Mouse (Mus musculus) midbrain, embryonic 12.5 days (tissue): ENCODE measurements around the gene Olfr522. TPM values are rescaled to one million over a fixed set of nuclear protein-coding genes. Genes with fewer than 3 reads are reported as not detected.
"Not testable (repeated sequence)": the region's sequence is repeated elsewhere in the genome, so short reads cannot be mapped to it uniquely, and the experiment has no call there.

Experiments
- ATAC-seq: fragments of 200-750 bp; cut with Nextera tagmentation; 2 replicates; pipeline ENCODE4 v1.8.0; 2017; ENCODE audit warnings: low read depth, moderate TSS enrichment, moderate library complexity; ENCODE audit not compliant: low FRiP score
- H3K27ac ChIP-seq: fragments of 300-500 bp; sonication (generic); replicated peaks from 2 replicates; pipeline ENCODE4 v1.5.1; 2016; ENCODE audit warnings: mild to moderate bottlenecking
- H3K27me3 ChIP-seq: fragments of 300-500 bp; sonication (generic); 2 replicates; pipeline ENCODE4 v1.6.1; 2016; ENCODE audit warnings: mild to moderate bottlenecking
- H3K36me3 ChIP-seq: fragments of 300-500 bp; sonication (generic); 2 replicates; pipeline ENCODE4 v1.6.1; 2016
- H3K4me1 ChIP-seq: fragments of 300-500 bp; sonication (generic); 2 replicates; pipeline ENCODE4 v1.6.1; 2016
- H3K4me2 ChIP-seq: fragments of 300-500 bp; sonication (generic); replicated peaks from 2 replicates; pipeline ENCODE4 v1.6.1; 2016; ENCODE audit warnings: mild to moderate bottlenecking, moderate library complexity
- H3K4me3 ChIP-seq: fragments of 300-500 bp; sonication (generic); 2 replicates; pipeline ENCODE4 v1.5.1; 2016; ENCODE audit warnings: mild to moderate bottlenecking
- H3K9ac ChIP-seq: fragments of 300-500 bp; sonication (generic); replicated peaks from 2 replicates; pipeline ENCODE4 v1.6.1; 2016; ENCODE audit warnings: mild to moderate bottlenecking, moderate library complexity
- H3K9me3 ChIP-seq: fragments of 300-500 bp; sonication (generic); 2 replicates; pipeline ENCODE4 v1.6.1; 2016; ENCODE audit warnings: mild to moderate bottlenecking
- WGBS: fragments of 180-500 bp; shearing (Covaris S2); methylation state at CpG from one replicate; pipeline ENCODE4 v1.1.7; 2016; 5-methylcytosine and 5-hydroxymethylcytosine counted together
- polyA plus RNA-seq: library from polyadenylated mRNA; unstranded; fragments of >200 nt; fragmentation: Nextera tagmentation; extraction: Ambion mirVana; gene quantifications from 2 replicates; pipeline ENCODE4 v1.2.1, GENCODE M21; 2016

Gene Olfr522
- polyA plus RNA-seq, 1 experiment from 2014 or later: not detected

GRCm38 (mm10) chr7:140154218-140154927, 10.2 kb downstream of the Olfr522 start, which contains the start of gene Sprn:
Sprn (minus strand) TSS chr7:140154877.
- 0 out of 2 replicates have a peak within 1 kb of the TSS, but pooled peaks have one; percentile 7 for H3K27ac ChIP-seq
- H3K36me3 ChIP-seq: peaks cover 7% of the 10 kb centered on the region; the same call in 1 of the 2 replicates
- under 1% methylated on average over 27 of the region's 28 CpGs for WGBS
- H3K9me3 ChIP-seq: no peaks in the 10 kb centered on the region
- H3K4me2 ChIP-seq: peak within 1 kb of the TSS; percentile 59
- H3K4me1 ChIP-seq: peaks cover 19% of the 10 kb centered on the region
- peak within 1 kb of the TSS; percentile 53 for H3K9ac ChIP-seq
- H3K27me3 ChIP-seq: peaks cover 51% of the 10 kb centered on the region
- peak; percentile 68; the same call in 1 of the 2 replicates for ATAC-seq
- peak within 1 kb of the TSS; percentile 39 for H3K4me3 ChIP-seq

GRCm38 (mm10) chr7:140153829-140154217, 10.7 kb downstream of the Olfr522 start:
- H3K27ac ChIP-seq: no peak overlapping the region
- H3K36me3 ChIP-seq: peaks cover 7% of the 10 kb centered on the region; the same call in 1 of the 2 replicates
- no peaks in the 10 kb centered on the region for H3K9me3 ChIP-seq
- peak overlapping the region; percentile 39 for H3K4me3 ChIP-seq
- peaks cover 50% of the 10 kb centered on the region for H3K27me3 ChIP-seq
- no peak; the same call in 1 of the 2 replicates for ATAC-seq
- peaks cover 19% of the 10 kb centered on the region for H3K4me1 ChIP-seq
- peak overlapping the region; percentile 53 for H3K9ac ChIP-seq
- H3K4me2 ChIP-seq: peak overlapping the region; percentile 59
- WGBS: 10% methylated on average over 4 of the region's 4 CpGs

- Histone ChIP-seq H3K9me3 (no peaks in the 10 kb centered on the region), H3K4me2 (peak overlapping the region; percentile 59), H3K27ac (no peak overlapping the region), H3K4me3 (peak overlapping the region; percentile 39), H3K9ac (peak overlapping the region; percentile 52), H3K36me3 (peaks cover 7% of the 10 kb centered on the region; the same call in 1 of the 2 replicates), H3K27me3 (peaks cover 46% of the 10 kb centered on the region), H3K4me1 (peaks cover 19% of the 10 kb centered on the region)
- ATAC-seq: peak; percentile 67
- 2% methylated on average over 28 of the region's 28 CpGs for WGBS
Measured at GRCm38 (mm10) chr7:140153383-140153782, 11.2 kb downstream of the Olfr522 start.

DNA sequence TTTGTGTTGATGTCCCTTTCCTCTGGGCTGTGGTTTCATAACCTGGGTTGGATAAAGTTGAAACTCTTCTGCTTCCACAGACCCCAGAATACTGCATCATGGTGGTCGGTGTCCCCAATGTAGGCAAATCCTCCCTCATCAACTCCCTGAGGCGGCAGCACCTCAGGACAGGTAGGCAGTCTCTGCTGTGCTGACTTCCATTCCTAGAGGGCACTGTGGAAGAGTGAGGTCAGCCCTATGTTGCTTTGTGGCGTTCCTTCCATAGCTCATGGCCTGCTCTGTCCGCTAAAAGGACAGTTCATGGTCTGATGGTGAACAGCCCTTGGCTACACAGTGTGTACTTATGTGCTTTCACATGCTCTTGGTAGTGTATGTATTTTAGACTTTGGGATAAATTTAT, 20.0 kb downstream of the Olfr522 start:
- H3K4me3 ChIP-seq: no peak overlapping the region
- H3K36me3 ChIP-seq: 0 out of 2 replicates have a peak, but pooled peaks cover 8% of the 10 kb centered on the region
- no peaks in the 10 kb centered on the region for H3K9me3 ChIP-seq
- H3K27ac ChIP-seq: no peak overlapping the region
- no peaks in the 10 kb centered on the region for H3K4me1 ChIP-seq
- ATAC-seq: no peak
- H3K4me2 ChIP-seq: no peak overlapping the region
- no peak overlapping the region for H3K9ac ChIP-seq
- H3K27me3 ChIP-seq: peaks cover 9% of the 10 kb centered on the region; the same call in 1 of the 2 replicates
- 87% methylated on average over 4 of the region's 4 CpGs for WGBS

DNA sequence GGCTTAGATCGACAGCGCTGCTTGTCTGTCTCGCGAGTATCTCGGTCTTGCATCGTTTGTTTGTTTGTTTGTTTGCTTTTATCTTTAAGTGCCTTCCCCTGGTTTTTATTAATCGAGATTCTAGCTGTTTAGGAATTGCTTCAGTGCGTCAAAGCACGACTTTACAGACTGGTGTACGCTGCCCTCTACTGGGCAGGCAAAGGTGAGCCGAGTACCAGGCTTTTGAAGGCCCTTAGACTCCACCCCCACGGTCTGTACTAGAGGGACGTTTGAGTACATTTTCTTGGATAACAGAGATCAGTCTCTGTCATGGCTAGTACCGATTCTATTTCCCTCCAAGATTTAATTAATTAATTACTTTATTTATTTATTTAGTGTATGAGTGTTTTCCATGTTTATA, 23.2 kb downstream of the Olfr522 start:
- Histone ChIP-seq H3K36me3 (no peaks in the 10 kb centered on the region), H3K9ac (no peak overlapping the region), H3K27me3 (peaks cover 11% of the 10 kb centered on the region; the same call in 1 of the 2 replicates), H3K4me1 (peaks cover 7% of the 10 kb centered on the region), H3K4me3 (no peak overlapping the region), H3K9me3 (no peaks in the 10 kb centered on the region), H3K27ac (no peak overlapping the region), H3K4me2 (no peak overlapping the region)
- no peak for ATAC-seq
- WGBS: 7% methylated on average over 14 of the region's 14 CpGs

- H3K4me2 ChIP-seq: peak overlapping the region; percentile 93
- H3K9ac ChIP-seq: peak overlapping the region; percentile 80
- peaks cover 11% of the 10 kb centered on the region; the same call in 1 of the 2 replicates for H3K27me3 ChIP-seq
- no peak for ATAC-seq
- no peaks in the 10 kb centered on the region for H3K9me3 ChIP-seq
- H3K4me1 ChIP-seq: peaks cover 7% of the 10 kb centered on the region
- peak overlapping the region; percentile 68; the same call in 1 of the 2 replicates for H3K27ac ChIP-seq
- H3K36me3 ChIP-seq: no peaks in the 10 kb centered on the region
- WGBS: 0% methylated on average over 8 of the region's 8 CpGs
- H3K4me3 ChIP-seq: peak overlapping the region; percentile 85
Measured at GRCm38 (mm10) chr7:140138021-140138310, 26.6 kb downstream of the Olfr522 start.

- peaks cover 11% of the 10 kb centered on the region; the same call in 1 of the 2 replicates for H3K27me3 ChIP-seq
- peak; percentile 97 for ATAC-seq
- peak within 1 kb of the TSS; percentile 93 for H3K4me2 ChIP-seq
- peak within 1 kb of the TSS; percentile 85 for H3K4me3 ChIP-seq
- H3K9ac ChIP-seq: peak within 1 kb of the TSS; percentile 80
- H3K9me3 ChIP-seq: no peaks in the 10 kb centered on the region
- 1% methylated on average over 39 of the region's 39 CpGs for WGBS
- peaks cover 7% of the 10 kb centered on the region for H3K4me1 ChIP-seq
- peak within 1 kb of the TSS; percentile 68; the same call in 1 of the 2 replicates for H3K27ac ChIP-seq
- no peaks in the 10 kb centered on the region for H3K36me3 ChIP-seq
Measured at GRCm38 (mm10) chr7:140137135-140138020, 27.2 kb downstream of the Olfr522 start, which contains the start of gene Mtg1. Mtg1 (plus strand) TSS chr7:140137564.

DNA sequence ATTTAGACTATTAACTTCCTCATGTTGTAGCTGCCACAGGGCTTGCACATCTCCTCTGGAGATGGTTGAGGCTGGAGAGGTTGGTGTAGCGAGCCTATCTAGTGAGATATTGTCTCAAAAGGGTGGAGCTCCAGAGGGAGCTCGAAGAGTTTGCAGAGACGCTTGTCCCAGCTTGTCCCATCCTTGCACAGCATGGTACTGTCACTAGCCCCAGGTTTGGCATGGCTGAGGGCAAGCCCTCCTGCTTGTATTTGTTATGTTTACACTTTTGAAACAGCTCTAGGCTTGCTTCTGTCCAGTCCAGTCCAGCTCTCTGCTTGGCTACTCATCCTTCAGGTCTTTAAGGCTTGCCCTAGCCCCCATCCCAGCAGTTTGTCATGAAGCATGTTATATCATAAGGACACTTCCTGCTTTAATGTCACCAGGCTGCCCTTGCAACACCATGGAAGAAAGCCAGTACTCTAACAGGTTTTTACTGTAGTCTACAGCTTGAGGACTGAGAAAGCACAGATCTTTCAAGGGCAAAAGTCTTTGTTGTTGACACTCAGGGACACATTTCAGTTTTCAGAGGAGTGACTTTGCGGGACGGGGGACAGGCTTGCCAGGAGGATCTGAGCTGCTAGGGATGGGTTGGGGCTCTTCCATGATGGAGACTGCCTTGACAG, 29.3 kb downstream of the Olfr522 start:
- no peak for ATAC-seq
- WGBS: 87% methylated on average over 5 of the region's 5 CpGs
- peaks cover 7% of the 10 kb centered on the region for H3K4me1 ChIP-seq
- no peak overlapping the region for H3K4me3 ChIP-seq
- no peak overlapping the region for H3K9ac ChIP-seq
- H3K27me3 ChIP-seq: peaks cover 6% of the 10 kb centered on the region; the same call in 1 of the 2 replicates
- H3K36me3 ChIP-seq: peaks cover 4% of the 10 kb centered on the region; the same call in 1 of the 2 replicates
- H3K4me2 ChIP-seq: no peak overlapping the region
- H3K27ac ChIP-seq: no peak overlapping the region
- H3K9me3 ChIP-seq: no peaks in the 10 kb centered on the region

DNA sequence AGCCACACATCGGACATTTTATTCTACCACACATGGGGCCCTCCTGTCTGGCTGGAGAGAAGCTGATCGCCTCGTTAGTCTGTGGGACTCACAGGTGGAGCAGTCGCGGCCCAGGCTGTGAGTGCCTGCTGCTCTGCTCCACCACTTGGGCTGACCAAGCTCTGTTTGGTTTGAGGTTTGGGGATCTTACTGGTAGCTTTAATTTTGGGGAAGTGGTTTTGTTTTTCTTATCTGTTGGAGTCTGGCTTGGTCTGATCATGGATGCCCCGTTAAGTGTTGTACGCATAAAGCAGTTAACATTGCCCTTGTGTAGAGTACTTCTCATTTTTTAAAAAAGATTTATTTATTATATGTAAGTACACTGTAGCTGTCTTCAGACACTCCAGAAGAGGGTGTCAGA, 30.5 kb downstream of the Olfr522 start:
- not testable (repeated sequence) for H3K4me2 ChIP-seq, H3K9ac ChIP-seq, H3K9me3 ChIP-seq, H3K36me3 ChIP-seq, H3K4me1 ChIP-seq, ATAC-seq, H3K27me3 ChIP-seq, H3K4me3 ChIP-seq, H3K27ac ChIP-seq
- 98% methylated on average over 7 of the region's 7 CpGs for WGBS

DNA sequence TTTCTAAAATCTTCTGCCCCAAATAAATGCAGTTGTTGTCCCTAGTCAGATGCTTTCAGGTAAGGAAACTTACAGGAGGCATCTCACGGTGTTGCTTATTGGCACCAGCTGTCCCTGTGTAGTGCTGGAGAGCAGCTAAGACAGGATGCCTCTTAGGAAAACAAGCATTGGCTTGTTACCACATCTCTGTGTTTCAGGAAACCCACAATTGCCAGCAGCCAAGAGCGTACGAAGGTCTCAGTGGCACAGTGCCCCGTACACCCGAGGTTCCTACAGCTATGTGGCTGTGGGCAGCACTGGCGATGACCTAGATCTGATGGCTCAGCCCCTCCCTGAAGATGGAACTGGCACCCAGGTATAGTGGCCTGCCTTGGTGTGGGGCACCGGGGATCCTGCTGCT, 32.4 kb downstream of the Olfr522 start:
- H3K4me3 ChIP-seq, ATAC-seq, H3K9ac ChIP-seq, H3K27ac ChIP-seq, H3K4me2 ChIP-seq, H3K27me3 ChIP-seq, H3K36me3 ChIP-seq, H3K9me3 ChIP-seq, H3K4me1 ChIP-seq: not testable (repeated sequence)
- 92% methylated on average over 7 of the region's 7 CpGs for WGBS

DNA sequence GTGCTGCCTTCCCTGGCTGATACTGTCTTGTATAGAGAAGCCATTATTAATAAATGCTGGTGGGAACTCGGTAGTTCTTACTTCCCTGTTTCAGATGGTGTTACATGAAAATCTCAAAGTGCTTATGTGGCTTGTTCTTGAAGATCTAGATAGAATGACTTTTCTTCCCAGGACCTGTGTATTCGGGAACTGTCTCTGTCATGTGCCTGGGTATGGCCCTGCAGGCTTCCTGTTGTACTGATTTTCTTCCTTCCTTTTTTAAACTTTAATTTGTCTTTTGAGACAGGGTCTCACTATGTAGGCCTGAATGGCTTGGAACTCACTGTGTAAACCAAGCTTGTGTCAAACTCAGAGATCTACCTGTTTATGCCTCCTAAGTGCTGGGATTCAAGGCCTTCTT, 36.7 kb downstream of the Olfr522 start:
- Histone ChIP-seq H3K27ac (no peak overlapping the region), H3K27me3 (no peaks in the 10 kb centered on the region; the same call in 1 of the 2 replicates), H3K9me3 (no peaks in the 10 kb centered on the region), H3K36me3 (peaks cover 7% of the 10 kb centered on the region; the same call in 1 of the 2 replicates), H3K4me2 (no peak overlapping the region), H3K4me3 (no peak overlapping the region), H3K9ac (no peak overlapping the region), H3K4me1 (peaks cover 9% of the 10 kb centered on the region)
- WGBS: 82% methylated on average over 2 of the region's 2 CpGs
- ATAC-seq: no peak
